Mouse (Mus musculus) small intestine, adult 2 months (tissue): Measurements from ENCODE around the gene Opn1mw. TPM values are rescaled to one million over a fixed set of nuclear protein-coding genes. Genes with fewer than 3 reads are reported as not detected.

ENCODE experiments used
- H3K27ac ChIP-seq: fragments of 200-500 bp; 2 replicates; pipeline ENCODE4 v1.5.1; 2012; ENCODE audit warnings: low read depth, low read length, control low read depth, inconsistent platforms; ENCODE audit not compliant: insufficient read depth
- H3K27me3 ChIP-seq: fragments of 200-500 bp; 2 replicates; pipeline ENCODE4 v1.6.1; 2012; ENCODE audit warnings: mild to moderate bottlenecking, moderate library complexity, low read length, inconsistent platforms; ENCODE audit not compliant: control insufficient read depth, insufficient read depth
- H3K36me3 ChIP-seq: fragments of 200-500 bp; 2 replicates; pipeline ENCODE4 v1.6.1; 2012; ENCODE audit warnings: mild to moderate bottlenecking, low read length, control low read depth, inconsistent platforms; ENCODE audit not compliant: control insufficient read depth, insufficient read depth
- H3K4me1 ChIP-seq: fragments of 200-500 bp; 2 replicates; pipeline ENCODE4 v1.6.1; 2012; ENCODE audit warnings: low read length, inconsistent platforms, mixed read lengths; ENCODE audit not compliant: control insufficient read depth, insufficient read depth, insufficient read length
- H3K4me3 ChIP-seq: fragments of 200-500 bp; 2 replicates; pipeline ENCODE4 v1.5.1; 2012; ENCODE audit warnings: low read depth, mild to moderate bottlenecking, control low read depth, inconsistent platforms, low read length, moderate library complexity
- CTCF ChIP-seq: fragments of 200-500 bp; IDR thresholded peaks from 2 replicates; pipeline ENCODE4 v1.5.1; 2012; ENCODE audit warnings: low read depth, mild to moderate bottlenecking, control low read depth, inconsistent platforms, low read length, moderate library complexity, mixed read lengths; ENCODE audit not compliant: insufficient replicate concordance, insufficient read length; ENCODE audit errors: extremely low read depth
- POLR2A ChIP-seq: fragments of 200-500 bp; IDR thresholded peaks from 2 replicates; pipeline ENCODE4 v1.6.1; 2012; ENCODE audit warnings: low read depth, mild to moderate bottlenecking, control low read depth, inconsistent platforms, low read length, moderate library complexity
- WGBS: fragments of 180-500 bp; shearing (Covaris S2); methylation state at CpG from one replicate; pipeline ENCODE4 v1.1.7; 2018; 5-methylcytosine and 5-hydroxymethylcytosine counted together
- polyA plus RNA-seq: library from polyadenylated mRNA; depleted of rRNA; stranded (reverse); fragments of >200 nt; gene quantifications from 2 replicates; pipeline ENCODE4 v1.2.3, GENCODE M21; 2012; rRNA removed

Gene Opn1mw
- polyA plus RNA-seq, result not detected in 2 replicates

- no peaks in the 10 kb centered on the region for H3K27me3 ChIP-seq
- no peaks in the 10 kb centered on the region for H3K4me1 ChIP-seq
- no peaks in the 10 kb centered on the region for H3K36me3 ChIP-seq
- no peak within 1 kb of the TSS for H3K27ac ChIP-seq
- TF ChIP-seq CTCF (no peak), POLR2A (no peak)
- H3K4me3 ChIP-seq, result no peak within 1 kb of the TSS
Measured at GRCm38 (mm10) chrX:74127164-74127563, at the start of gene Opn1mw. TSS of gene Opn1mw (plus strand) at chrX:74127464.

DNA sequence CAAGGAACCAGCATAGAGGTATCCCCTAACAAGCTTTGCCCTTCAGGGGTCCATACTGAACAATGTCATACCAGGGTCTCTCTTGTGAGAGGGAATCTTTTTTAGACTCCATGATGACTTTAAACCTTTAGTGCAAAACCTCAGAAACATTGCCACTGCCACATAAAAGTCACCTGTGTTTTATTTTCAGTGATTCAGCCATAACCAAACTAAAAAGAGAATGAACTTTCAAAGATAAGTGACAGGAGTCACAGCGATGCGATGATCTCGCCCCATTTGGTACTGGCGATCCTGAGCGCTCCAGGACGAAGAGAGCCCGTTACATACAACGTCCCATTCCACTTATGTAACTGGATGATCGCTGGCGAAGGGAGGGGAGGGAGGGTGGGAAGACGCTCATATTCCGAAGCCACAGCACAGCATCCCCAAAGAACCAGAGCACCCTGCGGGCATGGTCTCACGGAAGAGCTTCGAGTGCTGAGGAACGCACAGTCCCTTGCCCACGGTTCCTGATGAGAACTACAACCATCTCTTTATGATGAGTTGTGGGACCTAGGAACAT lies 42.9 kb upstream of the Opn1mw start:
- Histone ChIP-seq H3K36me3 (peaks cover 2% of the 10 kb centered on the region; the same call in 1 of the 2 replicates), H3K27ac (peak overlapping the region; percentile 80), H3K4me1 (no peaks in the 10 kb centered on the region), H3K27me3 (no peaks in the 10 kb centered on the region), H3K4me3 (peak overlapping the region; percentile 89)
- TF ChIP-seq CTCF (no peak), POLR2A (no peak)
- 15% methylated on average over 17 of the region's 17 CpGs for WGBS

- TF ChIP-seq POLR2A (no peak), CTCF (no peak)
- Histone ChIP-seq H3K36me3 (no peaks in the 10 kb centered on the region), H3K4me3 (peak overlapping the region; percentile 89), H3K4me1 (no peaks in the 10 kb centered on the region), H3K27ac (peak overlapping the region; percentile 80), H3K27me3 (no peaks in the 10 kb centered on the region)
- WGBS, result 20% methylated on average over 25 of the region's 56 CpGs
Measured at GRCm38 (mm10) chrX:74084946-74085498, 42.2 kb upstream of the Opn1mw start.

- H3K36me3 ChIP-seq, result no peaks in the 10 kb centered on the region
- peak overlapping the region; percentile 42; the same call in 1 of the 2 replicates for H3K27ac ChIP-seq
- no peaks in the 10 kb centered on the region for H3K4me1 ChIP-seq
- no peaks in the 10 kb centered on the region for H3K27me3 ChIP-seq
- WGBS, result 11% methylated on average over 27 of the region's 27 CpGs
- H3K4me3 ChIP-seq, result peak overlapping the region; percentile 89
- peak; percentile 13; the same call in 1 of the 2 replicates for TF ChIP-seq POLR2A
- TF ChIP-seq CTCF, result no peak
Measured at GRCm38 (mm10) chrX:74085601-74086038, 41.6 kb upstream of the Opn1mw start.

DNA sequence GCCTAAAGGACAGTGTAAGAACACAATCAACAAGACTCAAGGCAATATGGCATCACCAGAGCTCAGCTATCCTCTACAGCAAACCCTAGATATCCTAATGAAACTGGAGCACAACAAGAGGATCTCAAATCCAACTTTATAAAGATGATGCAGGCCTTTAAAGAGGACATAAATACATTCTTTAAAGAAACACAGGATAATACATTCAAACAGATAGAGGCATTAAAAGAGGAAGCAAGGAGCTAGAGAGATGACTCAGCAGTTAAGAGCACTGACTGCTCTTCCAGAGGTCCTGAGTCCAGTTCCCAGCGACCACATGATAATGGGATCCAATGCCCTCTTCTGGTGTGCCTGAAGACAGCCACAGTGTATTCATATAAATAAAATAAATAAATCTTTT lies 32.1 kb upstream of the Opn1mw start:
- 69% methylated on average over 1 of the region's 1 CpGs for WGBS
- TF ChIP-seq POLR2A (no peak), CTCF (no peak)
- Histone ChIP-seq H3K4me3 (no peak overlapping the region), H3K27me3 (no peaks in the 10 kb centered on the region), H3K36me3 (no peaks in the 10 kb centered on the region), H3K4me1 (no peaks in the 10 kb centered on the region), H3K27ac (no peak overlapping the region)

GRCm38 (mm10) chrX:74103457-74104188 lies 23.6 kb upstream of the Opn1mw start:
- WGBS, result 51% methylated on average over 4 of the region's 4 CpGs
- Histone ChIP-seq H3K36me3 (no peaks in the 10 kb centered on the region), H3K4me1 (no peaks in the 10 kb centered on the region), H3K4me3 (no peak overlapping the region), H3K27ac (no peak overlapping the region), H3K27me3 (no peaks in the 10 kb centered on the region)
- TF ChIP-seq POLR2A, result no peak
- no peak for TF ChIP-seq CTCF

- H3K27me3 ChIP-seq, result no peaks in the 10 kb centered on the region
- 51% methylated on average over 2 of the region's 2 CpGs for WGBS
- TF ChIP-seq POLR2A (no peak), CTCF (no peak)
- H3K4me3 ChIP-seq, result no peak overlapping the region
- H3K4me1 ChIP-seq, result no peaks in the 10 kb centered on the region
- no peaks in the 10 kb centered on the region for H3K36me3 ChIP-seq
- no peak overlapping the region for H3K27ac ChIP-seq
Measured at GRCm38 (mm10) chrX:74105916-74106315, 21.3 kb upstream of the Opn1mw start.
